Mouse (Mus musculus) effector memory CD4-positive, alpha-beta T cell, adult 5 months (primary cell): Measurements from ENCODE around the gene Gm5799. TPM values are rescaled to one million over a fixed set of nuclear protein-coding genes. Genes with fewer than 3 reads are reported as not detected.

Experiments used
- polyA plus RNA-seq: library from polyadenylated mRNA; unstranded; fragments of 100-300 nt; shearing (Covaris generic); gene quantifications from one replicate; pipeline ENCODE4 v1.2.1, GENCODE M21; 2017

Gm5799 gene
- polyA plus RNA-seq = not detected

GRCm38 (mm10) chr14:43543276-43543675 lies at the start of gene Gm5799:
TSS of gene Gm5799 (plus strand) at chr14:43543576.

GRCm38 (mm10) chr14:43579046-43579445 lies 35.7 kb downstream of the Gm5799 start, which contains the start of gene Gm17654:
TSS of gene Gm17654 (minus strand) at chr14:43579146.

Other genes with a start within 250 kb of the Gm5799 start
- not detected for gene Gm8127, start 249.7 kb upstream of the Gm5799 start, polyA plus RNA-seq
- gene 1700001F09Rik, start 195.8 kb upstream of the Gm5799 start, polyA plus RNA-seq = not detected
- not detected for gene Gm8138, start 127.2 kb upstream of the Gm5799 start, polyA plus RNA-seq
- not detected for gene Gm17654, start 35.6 kb downstream of the Gm5799 start, polyA plus RNA-seq
- gene Gm10375, start 64.4 kb downstream of the Gm5799 start, polyA plus RNA-seq = not detected
- gene Gm8165, start 133.6 kb downstream of the Gm5799 start, polyA plus RNA-seq = not detected
- not detected for gene Gm7324, start 154.3 kb downstream of the Gm5799 start, polyA plus RNA-seq
- gene Gm16506, start 183.9 kb downstream of the Gm5799 start, polyA plus RNA-seq = not detected
- not detected for gene Gm6526, start 204.3 kb downstream of the Gm5799 start, polyA plus RNA-seq
- not detected for gene Gm8180, start 241.2 kb downstream of the Gm5799 start, polyA plus RNA-seq